ENCODE assay signal across 29 mouse cellular contexts in the genomic region with DNA sequence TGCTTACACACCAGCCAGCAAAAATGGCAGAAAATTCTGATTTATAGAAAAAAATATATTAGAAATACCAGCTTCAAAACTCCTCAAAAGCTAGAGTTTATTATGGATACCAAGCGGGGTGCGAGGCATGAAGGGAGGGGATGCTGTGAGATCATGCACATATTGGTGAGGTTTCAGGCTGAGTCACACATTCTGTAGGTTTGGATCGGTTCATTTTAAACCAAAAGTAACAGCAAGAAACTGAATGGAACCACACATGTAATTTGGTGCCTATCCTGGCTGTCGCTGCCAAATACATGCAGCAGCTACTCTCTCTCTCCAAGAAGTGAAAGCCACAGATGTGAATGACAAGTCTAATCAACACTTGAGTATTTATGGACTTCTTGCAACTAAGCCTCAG.
"Had no signal": no experiment of that assay in that cellular context is flagged by ENCODE, and none has a peak within 500 bp of the region (broad histone marks: within the 10 kb centered on the region; RNA-seq: fewer than 3 reads in every experiment).

No protein-coding gene starts in this region.

- H3K9ac ChIP-seq: heart, embryonic 13.5 days; heart, embryonic 15.5 days; hindbrain, embryonic 12.5 days; hindbrain, embryonic 14.5 days; intestine, embryonic 15.5 days; limb, embryonic 13.5 days; liver, embryonic 13.5 days; liver, embryonic 15.5 days; liver, postnatal 0 days had no signal

- H3K4me1 ChIP-seq: heart, embryonic 15.5 days; hindbrain, embryonic 10.5 days; hindbrain, embryonic 12.5 days; intestine, embryonic 15.5 days; limb, embryonic 13.5 days; liver, embryonic 13.5 days; liver, embryonic 15.5 days had no signal

- ATAC-seq: hindbrain, embryonic 16.5 days; inflammation-experienced regulatory T-cells, adult 6 months; intestine, embryonic 15.5 days; intestine, postnatal 0 days; liver, postnatal 0 days had no signal

- H3K4me3 ChIP-seq: heart, adult 2 months; heart, embryonic 13.5 days; heart, embryonic 15.5 days; hindbrain, embryonic 10.5 days; hindbrain, embryonic 12.5 days; intestine, embryonic 15.5 days; layer of hippocampus, adult 2 months; left cerebral cortex, adult 2 months; limb, embryonic 13.5 days; liver, embryonic 13.5 days; liver, embryonic 15.5 days had no signal

- DNase-seq: gastrocnemius, postnatal 14 days; gastrocnemius, postnatal 36 days; heart, adult 11 months; heart, adult 2 months; heart, postnatal 4 days; kidney, adult 18-20 months; kidney, adult 8-10 months; kidney, postnatal 10 days; kidney, postnatal 25 days; kidney, postnatal 4 days; liver; liver, embryonic 13.5 days; liver, postnatal 0 days; lung, adult 2 months had no signal

- H3K27me3 ChIP-seq: heart, embryonic 13.5 days; heart, embryonic 15.5 days; hindbrain, embryonic 12.5 days; intestine, embryonic 15.5 days; limb, embryonic 13.5 days; liver, embryonic 13.5 days; liver, embryonic 15.5 days had no signal

- H3K27ac ChIP-seq: heart, adult 2 months; heart, embryonic 13.5 days; heart, embryonic 15.5 days; hindbrain, embryonic 10.5 days; hindbrain, embryonic 12.5 days; hindbrain, embryonic 14.5 days; intestine, embryonic 15.5 days; layer of hippocampus, adult 2 months; left cerebral cortex, adult 2 months; limb, embryonic 13.5 days; liver, embryonic 13.5 days; liver, embryonic 15.5 days had no signal

- H3K4me2 ChIP-seq: heart, embryonic 11.5 days; heart, embryonic 13.5 days; heart, embryonic 15.5 days; hindbrain, embryonic 12.5 days; hindbrain, embryonic 14.5 days; intestine, embryonic 15.5 days; limb, embryonic 13.5 days; liver, embryonic 11.5 days; liver, embryonic 13.5 days; liver, embryonic 15.5 days had no signal

- H3K9me3 ChIP-seq: heart, embryonic 13.5 days; heart, embryonic 15.5 days; hindbrain, embryonic 10.5 days; hindbrain, embryonic 12.5 days; intestine, embryonic 15.5 days; limb, embryonic 13.5 days; liver, embryonic 13.5 days; liver, embryonic 15.5 days had no signal

- H3K36me3 ChIP-seq: intestine, embryonic 15.5 days; liver, embryonic 13.5 days; liver, embryonic 15.5 days had no signal
